Mouse (Mus musculus) liver, embryonic 13.5 days (tissue): ENCODE results near the gene Tacstd2. TPM values are rescaled to one million over a fixed set of nuclear protein-coding genes. Genes with fewer than 3 reads are reported as not detected.
A peak's percentile ranks its signal among the peaks of the same experiment; 100 is the strongest.

Source experiments
- ATAC-seq: fragments of 200-750 bp; cut with Nextera tagmentation; 2 replicates; pipeline ENCODE4 v1.8.0; 2017; ENCODE audit warnings: low read depth, mild to moderate bottlenecking, moderate number of reproducible peaks, moderate library complexity
- DNase-seq: peaks from one replicate; pipeline ENCODE4 v3.0.0; 2022
- H3K27ac ChIP-seq: fragments of 300-500 bp; sonication (generic); 2 replicates; pipeline ENCODE4 v1.5.1; 2015; ENCODE audit warnings: moderate library complexity, mild to moderate bottlenecking, inconsistent platforms
- H3K27me3 ChIP-seq: fragments of 300-500 bp; sonication (generic); 2 replicates; pipeline ENCODE4 v1.6.1; 2015; ENCODE audit warnings: mild to moderate bottlenecking, inconsistent platforms
- H3K36me3 ChIP-seq: fragments of 300-500 bp; sonication (generic); 2 replicates; pipeline ENCODE4 v1.6.1; 2015; ENCODE audit warnings: mild to moderate bottlenecking, inconsistent platforms
- H3K4me1 ChIP-seq: fragments of 300-500 bp; sonication (generic); replicated peaks from 2 replicates; pipeline ENCODE4 v1.6.1; 2015; ENCODE audit warnings: inconsistent platforms
- H3K4me2 ChIP-seq: fragments of 300-500 bp; sonication (generic); 2 replicates; pipeline ENCODE4 v1.6.1; 2015; ENCODE audit warnings: inconsistent platforms, mild to moderate bottlenecking, moderate library complexity
- H3K4me3 ChIP-seq: fragments of 300-500 bp; sonication (generic); replicated peaks from 2 replicates; pipeline ENCODE4 v1.5.1; 2015; ENCODE audit warnings: mild to moderate bottlenecking, inconsistent platforms
- H3K9ac ChIP-seq: fragments of 300-500 bp; sonication (generic); 2 replicates; pipeline ENCODE4 v1.6.1; 2015; ENCODE audit warnings: mild to moderate bottlenecking, inconsistent platforms
- H3K9me3 ChIP-seq: fragments of 300-500 bp; sonication (generic); replicated peaks from 2 replicates; pipeline ENCODE4 v1.6.1; 2016; ENCODE audit warnings: inconsistent platforms
- WGBS: fragments of 180-500 bp; shearing (Covaris S2); methylation state at CpG from one replicate; pipeline ENCODE4 v1.1.7; 2015; ENCODE audit not compliant: insufficient replicate concordance; 5-methylcytosine and 5-hydroxymethylcytosine counted together
- polyA plus RNA-seq: library from polyadenylated mRNA; unstranded; fragments of >200 nt; fragmentation: Nextera tagmentation; extraction: Ambion mirVana; gene quantifications from 2 replicates; pipeline ENCODE4 v1.2.1, GENCODE M21; 2015

The Tacstd2 gene
- 0.58 and 0.68 TPM in 2 replicates for polyA plus RNA-seq

DNA sequence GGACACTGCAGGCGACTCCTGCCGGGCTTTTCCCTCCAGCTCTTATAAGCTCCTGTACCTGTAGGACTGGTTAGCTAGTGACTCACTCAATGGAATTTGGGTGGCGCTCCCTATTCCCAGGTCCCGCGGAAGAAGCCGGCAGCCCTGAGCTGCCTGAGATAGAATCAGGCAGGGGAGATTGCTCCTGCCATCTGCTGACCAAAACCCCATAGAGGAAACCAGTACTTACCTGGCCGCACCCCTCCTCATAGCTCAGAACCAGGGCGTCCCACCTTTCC, at the start of gene Tacstd2:
Tacstd2 (minus strand) TSS at position 20 of the 278 bp plus-strand sequence.
- H3K4me2 ChIP-seq: peak within 1 kb of the TSS; percentile 50
- WGBS: 9% methylated on average over 8 of the region's 8 CpGs
- H3K9ac ChIP-seq: no peak within 1 kb of the TSS
- peaks cover 56% of the 10 kb centered on the region for H3K27me3 ChIP-seq
- no peaks in the 10 kb centered on the region for H3K36me3 ChIP-seq
- peak within 1 kb of the TSS; percentile 32 for H3K4me3 ChIP-seq
- no peak for DNase-seq
- H3K4me1 ChIP-seq: no peaks in the 10 kb centered on the region; the same call in 1 of the 2 replicates
- no peaks in the 10 kb centered on the region for H3K9me3 ChIP-seq
- no peak for ATAC-seq
- H3K27ac ChIP-seq: no peak within 1 kb of the TSS

DNA sequence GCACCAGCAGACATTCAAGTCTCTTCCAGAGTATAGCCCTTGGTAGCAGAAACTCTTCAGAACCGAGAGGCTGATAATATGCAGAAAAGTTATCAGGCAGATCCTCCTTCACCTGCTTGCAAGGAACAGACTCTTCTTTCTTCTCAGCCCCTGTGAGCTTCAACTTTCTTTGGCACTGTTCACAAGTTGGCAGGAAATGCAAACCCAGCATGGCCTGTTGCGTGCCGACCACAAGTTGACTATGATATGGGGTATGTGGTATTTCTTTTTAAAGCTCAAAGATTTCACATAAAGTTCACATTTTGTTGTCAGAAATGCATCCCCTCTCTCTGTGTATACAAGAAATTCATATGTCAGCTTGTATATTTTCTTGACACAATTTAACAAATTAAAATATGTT, 30.7 kb upstream of the Tacstd2 start:
- H3K27me3 ChIP-seq: no peaks in the 10 kb centered on the region
- no peaks in the 10 kb centered on the region for H3K36me3 ChIP-seq
- H3K27ac ChIP-seq: no peak overlapping the region
- ATAC-seq: no peak
- 46% methylated on average over 3 of the region's 3 CpGs for WGBS
- H3K4me1 ChIP-seq: no peaks in the 10 kb centered on the region
- no peak overlapping the region for H3K9ac ChIP-seq
- DNase-seq: no peak
- no peak overlapping the region for H3K4me3 ChIP-seq
- no peak overlapping the region for H3K4me2 ChIP-seq
- H3K9me3 ChIP-seq: no peaks in the 10 kb centered on the region

DNA sequence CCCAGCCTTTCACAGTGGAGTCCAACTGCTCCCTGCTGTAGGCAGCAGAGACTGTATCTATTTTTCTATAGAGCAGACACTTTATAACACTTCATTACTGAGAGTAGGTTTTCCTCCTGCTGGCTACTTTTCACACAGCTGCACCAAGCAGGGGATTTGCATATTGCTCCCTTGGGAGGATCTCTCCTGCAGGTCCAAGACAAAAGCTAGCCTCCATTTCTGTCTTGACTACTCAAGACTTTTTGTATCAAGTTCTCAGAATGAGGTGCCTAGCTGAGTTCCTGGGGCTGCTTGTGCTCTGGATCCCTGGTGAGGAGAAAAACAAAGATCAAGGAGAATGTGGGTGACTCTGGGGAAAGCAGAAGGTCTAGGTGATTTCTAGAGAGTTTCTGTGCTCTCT, 19.8 kb upstream of the Tacstd2 start:
- H3K36me3 ChIP-seq: no peaks in the 10 kb centered on the region
- H3K27me3 ChIP-seq: no peaks in the 10 kb centered on the region
- H3K4me2 ChIP-seq: no peak overlapping the region
- H3K27ac ChIP-seq: no peak overlapping the region
- H3K9ac ChIP-seq: no peak overlapping the region
- no peaks in the 10 kb centered on the region for H3K9me3 ChIP-seq
- DNase-seq (no peak), ATAC-seq (no peak)
- no peak overlapping the region for H3K4me3 ChIP-seq
- H3K4me1 ChIP-seq: no peaks in the 10 kb centered on the region

DNA sequence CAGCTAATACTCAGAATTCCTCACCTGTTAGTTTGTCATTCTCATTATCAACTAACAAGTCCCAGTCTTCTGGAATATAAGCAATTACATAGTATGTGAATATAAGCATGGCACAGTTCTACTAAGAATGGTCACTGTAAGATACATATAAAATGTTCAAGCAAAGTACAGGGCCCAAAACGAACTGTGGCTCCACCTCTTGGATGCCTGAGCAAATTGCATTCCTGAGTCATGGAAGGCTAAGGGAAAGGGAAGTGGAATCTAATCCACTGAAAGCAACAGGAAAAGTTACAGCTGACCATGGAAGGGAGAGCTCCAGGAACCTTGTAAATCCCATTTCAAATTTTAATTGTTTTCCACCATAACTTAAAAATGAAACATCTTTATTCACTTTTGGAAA, 14.0 kb upstream of the Tacstd2 start:
- no peaks in the 10 kb centered on the region for H3K27me3 ChIP-seq
- H3K4me2 ChIP-seq: no peak overlapping the region
- H3K9ac ChIP-seq: no peak overlapping the region
- ATAC-seq: no peak
- no peaks in the 10 kb centered on the region for H3K4me1 ChIP-seq
- no peak for DNase-seq
- no peaks in the 10 kb centered on the region for H3K36me3 ChIP-seq
- H3K27ac ChIP-seq: no peak overlapping the region
- 16% methylated on average over 1 of the region's 1 CpGs for WGBS
- no peaks in the 10 kb centered on the region for H3K9me3 ChIP-seq
- H3K4me3 ChIP-seq: no peak overlapping the region

DNA sequence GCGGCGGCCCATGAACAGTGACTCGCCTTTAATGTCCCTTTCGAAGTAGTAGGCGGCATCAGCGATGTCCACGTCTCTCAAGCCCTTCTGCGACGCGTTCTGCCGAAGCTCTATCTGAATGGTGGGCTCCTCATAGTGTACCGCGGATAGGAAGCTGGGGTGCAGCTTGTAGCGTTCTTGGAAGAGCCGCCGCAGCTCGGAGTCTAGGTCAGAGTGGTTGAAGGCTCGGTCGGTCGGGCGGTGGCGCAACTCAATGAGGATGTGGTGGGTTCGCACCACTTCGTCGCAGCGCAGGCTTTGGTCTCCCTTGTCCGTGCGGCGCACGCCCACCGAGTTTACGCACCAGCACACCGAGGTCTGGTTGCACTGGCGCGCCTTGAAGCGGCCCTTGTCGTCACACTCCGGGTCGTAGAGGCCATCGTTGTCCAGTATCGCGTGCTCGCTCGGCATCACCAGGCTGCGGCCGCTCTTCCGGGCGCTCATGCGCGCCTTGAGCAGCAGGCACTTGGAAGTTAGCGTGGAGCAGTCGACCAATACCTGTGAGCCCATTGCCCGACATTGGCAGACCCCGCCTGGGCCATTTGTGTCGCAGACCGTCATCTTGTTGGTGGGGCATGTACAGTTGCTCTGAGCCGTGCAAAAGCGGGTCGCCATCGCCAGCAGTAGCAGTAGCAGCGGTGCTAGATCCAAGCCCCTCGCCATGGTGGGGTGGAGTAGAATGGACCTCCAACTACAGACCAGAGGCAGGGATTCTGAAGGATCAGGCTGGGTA, 405 bp downstream of the Tacstd2 start:
- H3K36me3 ChIP-seq: no peaks in the 10 kb centered on the region
- H3K27me3 ChIP-seq: peaks cover 56% of the 10 kb centered on the region
- DNase-seq (no peak), ATAC-seq (no peak)
- no peaks in the 10 kb centered on the region; the same call in 1 of the 2 replicates for H3K4me1 ChIP-seq
- peak overlapping the region; percentile 32 for H3K4me3 ChIP-seq
- H3K4me2 ChIP-seq: peak overlapping the region; percentile 50
- H3K27ac ChIP-seq: no peak overlapping the region
- H3K9me3 ChIP-seq: no peaks in the 10 kb centered on the region
- no peak overlapping the region for H3K9ac ChIP-seq
- 1% methylated on average over 62 of the region's 62 CpGs for WGBS

DNA sequence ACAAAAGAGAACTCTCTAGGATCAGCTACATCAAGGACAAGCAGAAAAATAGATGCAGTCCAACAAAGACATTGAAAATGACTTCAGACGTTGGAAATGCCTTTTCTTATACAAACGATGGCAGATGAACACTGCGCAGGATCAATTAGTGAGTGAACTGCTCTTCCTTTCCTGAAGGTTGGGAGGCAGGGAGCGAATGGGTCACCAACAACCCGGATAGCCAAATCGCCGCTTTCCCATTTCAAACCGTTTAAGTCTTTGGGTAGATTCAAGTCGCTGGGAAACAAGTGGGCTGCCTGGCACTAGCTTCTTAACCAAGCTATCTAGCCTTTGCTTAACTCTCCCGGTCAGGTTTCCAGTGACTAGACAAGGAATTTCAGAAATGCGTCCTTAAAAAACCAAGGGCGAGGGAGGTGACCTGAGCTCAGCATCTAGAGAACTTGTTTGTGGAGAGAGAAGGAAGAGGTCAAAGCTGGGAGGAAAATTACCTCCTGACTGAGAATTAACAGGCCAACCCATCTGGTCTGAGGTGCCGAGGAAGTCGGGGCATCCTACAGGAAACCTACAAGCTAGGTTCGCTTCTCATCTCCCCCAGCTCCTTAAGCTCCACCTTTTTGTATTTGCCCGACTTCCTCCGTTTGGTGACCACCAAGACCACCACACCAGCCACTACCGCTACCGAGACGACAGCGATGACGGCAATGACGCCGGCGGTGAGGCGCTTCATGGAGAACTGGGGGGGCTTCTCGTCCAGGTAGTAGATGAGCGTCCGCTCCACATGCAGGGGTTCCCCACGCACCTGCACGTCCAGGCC, 1.2 kb downstream of the Tacstd2 start:
- Histone ChIP-seq H3K4me2 (peak overlapping the region; percentile 50), H3K27ac (no peak overlapping the region), H3K4me1 (no peaks in the 10 kb centered on the region; the same call in 1 of the 2 replicates), H3K36me3 (no peaks in the 10 kb centered on the region), H3K27me3 (peaks cover 56% of the 10 kb centered on the region), H3K9ac (no peak overlapping the region), H3K9me3 (no peaks in the 10 kb centered on the region), H3K4me3 (peak overlapping the region; percentile 32)
- 7% methylated on average over 31 of the region's 31 CpGs for WGBS
- no peak for ATAC-seq
- no peak for DNase-seq

DNA sequence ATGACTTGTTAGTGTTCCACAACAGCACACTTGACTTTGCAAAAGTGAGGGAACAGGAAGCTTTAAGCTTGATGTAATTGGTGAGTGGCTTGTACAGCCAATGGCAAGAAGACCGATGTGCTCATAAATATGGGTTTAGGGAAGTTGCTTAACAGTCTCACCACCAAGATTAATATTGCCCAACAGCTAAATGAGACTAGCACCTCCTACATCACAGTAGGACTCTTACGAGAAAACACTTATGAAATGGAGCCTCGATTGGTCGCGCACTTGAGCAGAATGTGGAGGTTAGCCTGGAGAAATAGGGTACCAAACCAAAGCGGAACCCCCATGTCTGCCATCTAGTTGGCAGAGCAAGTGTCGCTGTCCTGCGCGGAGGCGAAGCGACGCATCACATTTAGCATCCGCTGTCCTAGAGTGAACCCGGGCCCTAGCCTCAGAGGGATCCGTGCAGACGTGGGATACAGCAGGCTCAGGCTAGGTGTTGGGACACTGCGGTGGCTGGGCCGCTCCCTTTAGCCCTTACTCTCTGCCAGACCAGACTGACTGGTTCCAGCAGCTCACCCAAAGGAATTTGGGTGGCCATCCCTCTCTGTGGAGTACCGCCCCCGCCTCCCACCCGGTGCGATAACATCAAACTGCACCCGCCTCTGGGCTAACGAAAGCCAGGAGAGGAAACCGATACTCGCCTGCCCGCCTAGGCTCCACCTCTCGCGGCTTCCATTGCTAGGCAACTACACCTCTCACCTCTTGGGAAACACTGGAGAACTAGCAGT, 2.7 kb downstream of the Tacstd2 start:
- DNase-seq (no peak), ATAC-seq (peak; percentile 55)
- H3K27me3 ChIP-seq: peaks cover 56% of the 10 kb centered on the region
- no peaks in the 10 kb centered on the region for H3K36me3 ChIP-seq
- no peak overlapping the region for H3K27ac ChIP-seq
- H3K4me3 ChIP-seq: peak overlapping the region; percentile 18; the same call in 1 of the 2 replicates
- H3K9ac ChIP-seq: no peak overlapping the region
- H3K9me3 ChIP-seq: no peaks in the 10 kb centered on the region
- H3K4me1 ChIP-seq: no peaks in the 10 kb centered on the region; the same call in 1 of the 2 replicates
- WGBS: 5% methylated on average over 29 of the region's 29 CpGs
- H3K4me2 ChIP-seq: peak overlapping the region; percentile 41

DNA sequence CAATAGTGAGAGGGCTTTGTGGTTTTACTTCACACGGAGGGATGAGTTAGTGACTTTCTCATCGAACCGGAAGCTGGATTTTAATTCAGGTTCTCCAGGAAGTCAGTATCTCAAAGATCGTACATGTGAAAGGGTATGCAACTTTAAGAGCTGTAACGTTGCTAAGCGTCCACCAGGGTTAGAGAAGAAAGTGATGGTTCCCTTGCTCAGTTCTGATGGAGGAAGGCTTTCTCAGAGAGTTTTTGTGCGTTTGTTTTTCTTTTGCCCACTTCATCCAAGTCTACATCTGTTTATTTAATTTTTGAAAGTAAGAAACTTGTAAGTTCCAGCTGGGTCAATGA, 3.8 kb downstream of the Tacstd2 start:
- 36% methylated on average over 7 of the region's 7 CpGs for WGBS
- DNase-seq (no peak), ATAC-seq (no peak)
- no peaks in the 10 kb centered on the region for H3K36me3 ChIP-seq
- no peak overlapping the region for H3K4me2 ChIP-seq
- no peak overlapping the region for H3K4me3 ChIP-seq
- no peaks in the 10 kb centered on the region; the same call in 1 of the 2 replicates for H3K4me1 ChIP-seq
- no peak overlapping the region for H3K27ac ChIP-seq
- H3K9ac ChIP-seq: no peak overlapping the region
- H3K9me3 ChIP-seq: no peaks in the 10 kb centered on the region
- H3K27me3 ChIP-seq: peaks cover 53% of the 10 kb centered on the region

DNA sequence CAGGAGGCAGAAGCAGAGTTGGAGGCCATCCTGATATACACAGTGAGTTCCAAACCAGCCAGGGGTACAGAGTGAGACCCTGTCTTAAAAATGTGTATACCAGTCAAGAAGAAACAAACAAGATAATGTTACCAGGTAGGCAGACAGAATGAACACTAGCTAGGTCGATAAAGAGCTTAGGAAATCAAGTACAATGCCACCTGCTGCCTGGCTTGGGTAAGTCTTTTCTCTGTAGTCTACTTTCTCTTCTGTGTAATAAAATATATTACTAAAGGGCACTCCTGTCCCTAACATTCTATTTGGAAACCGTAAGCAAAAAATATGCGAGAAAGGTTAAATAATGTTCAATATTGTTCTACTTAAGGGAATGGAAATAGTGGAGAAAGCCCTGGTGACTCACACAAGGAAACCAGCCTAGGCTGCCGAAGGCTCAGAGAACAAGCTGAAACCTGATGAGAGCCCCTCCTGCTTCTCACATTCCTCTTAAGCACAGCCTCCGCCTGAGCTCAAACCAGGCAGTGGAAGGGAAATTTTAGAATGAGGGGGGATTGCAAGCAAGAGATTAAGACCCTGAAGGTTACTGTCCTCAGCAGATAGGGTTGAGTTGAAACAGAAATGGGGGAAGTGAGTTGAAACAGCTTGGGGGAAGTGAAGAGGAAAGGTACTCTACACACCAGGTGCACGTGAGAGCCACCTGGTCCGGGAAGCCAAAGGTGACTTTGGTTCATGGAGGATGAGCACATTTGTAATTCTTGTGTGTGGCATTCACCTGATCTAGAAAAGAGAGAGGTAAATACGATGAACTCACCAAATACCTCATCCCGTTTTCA, 4.4 kb downstream of the Tacstd2 start:
- no peak overlapping the region for H3K4me2 ChIP-seq
- no peak for ATAC-seq
- H3K27ac ChIP-seq: no peak overlapping the region
- DNase-seq: no peak
- H3K27me3 ChIP-seq: peaks cover 47% of the 10 kb centered on the region
- H3K4me3 ChIP-seq: no peak overlapping the region
- no peaks in the 10 kb centered on the region for H3K36me3 ChIP-seq
- H3K4me1 ChIP-seq: no peaks in the 10 kb centered on the region; the same call in 1 of the 2 replicates
- H3K9me3 ChIP-seq: no peaks in the 10 kb centered on the region
- H3K9ac ChIP-seq: no peak overlapping the region
- 36% methylated on average over 9 of the region's 9 CpGs for WGBS

DNA sequence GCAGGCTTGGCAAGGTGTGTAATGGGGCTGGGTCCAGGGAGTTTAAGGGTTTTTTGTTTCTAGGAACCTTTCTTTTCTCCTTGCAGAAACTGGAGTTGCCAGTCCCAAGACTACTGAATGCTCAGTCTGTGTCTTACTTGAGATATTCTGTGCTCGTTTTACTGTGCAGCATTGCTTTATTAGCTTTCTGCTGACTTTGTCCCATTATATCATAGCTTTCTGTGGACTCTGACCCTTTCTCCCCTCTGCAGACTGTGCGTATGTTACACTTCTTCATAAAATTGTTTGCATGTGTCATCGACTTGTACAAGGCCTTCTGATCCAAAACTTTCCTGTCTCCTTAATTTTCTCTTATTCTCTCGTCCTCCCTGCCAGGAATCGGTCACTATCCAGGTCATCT, 9.2 kb downstream of the Tacstd2 start:
- Histone ChIP-seq H3K4me1 (no peaks in the 10 kb centered on the region), H3K36me3 (no peaks in the 10 kb centered on the region), H3K4me3 (no peak overlapping the region), H3K9ac (no peak overlapping the region), H3K27me3 (no peaks in the 10 kb centered on the region), H3K9me3 (no peaks in the 10 kb centered on the region), H3K4me2 (no peak overlapping the region), H3K27ac (no peak overlapping the region)
- ATAC-seq: no peak
- WGBS: 61% methylated on average over 5 of the region's 5 CpGs
- DNase-seq: no peak

DNA sequence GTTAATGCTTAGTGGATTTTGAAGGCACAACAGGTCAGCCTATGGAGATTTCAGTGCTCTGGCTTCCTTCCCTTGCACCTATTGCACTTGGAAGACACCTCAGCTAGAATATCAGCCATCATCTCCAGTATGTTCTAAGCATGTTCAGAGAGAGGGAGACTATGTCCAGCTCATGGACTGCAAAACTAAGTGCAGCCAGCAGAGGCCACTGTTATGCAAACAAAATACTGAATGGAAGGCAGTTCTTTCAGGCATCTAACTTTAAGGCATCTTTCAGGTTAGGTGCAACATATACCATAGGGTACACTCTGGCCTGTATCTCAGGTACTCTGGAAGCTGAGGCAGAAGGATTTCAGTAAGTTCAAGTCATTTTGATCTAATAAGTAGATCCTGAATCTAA, 24.8 kb downstream of the Tacstd2 start:
- no peaks in the 10 kb centered on the region for H3K27me3 ChIP-seq
- ATAC-seq (no peak), DNase-seq (no peak)

More for the DNA sequence above, 24.8 kb downstream of the Tacstd2 start:
- H3K9ac ChIP-seq: no peak overlapping the region
- H3K4me1 ChIP-seq: no peaks in the 10 kb centered on the region
- no peak overlapping the region for H3K4me2 ChIP-seq
- no peak overlapping the region for H3K4me3 ChIP-seq
- H3K9me3 ChIP-seq: no peaks in the 10 kb centered on the region
- no peaks in the 10 kb centered on the region for H3K36me3 ChIP-seq
- H3K27ac ChIP-seq: no peak overlapping the region
